ENCODE assay signal across 22 mouse cellular contexts in genomic region chr2:170845511-170845910, GRCm38 (mm10).
DNase-seq lines count a peak whose midpoint lies in the region; ATAC-seq lines count a peak whose summit lies in the region.
"Had no signal": no experiment of that assay in that cellular context is flagged by ENCODE, and none has a peak within 500 bp of the region (broad histone marks: within the 10 kb centered on the region; RNA-seq: fewer than 3 reads in every experiment).

No protein-coding gene starts in this region.

- H3K36me3 ChIP-seq in forebrain, embryonic 11.5 days (ENCODE audit: control insufficient read depth, insufficient read depth, low read length): no peaks in the 10 kb centered on the region
- no peaks in the 10 kb centered on the region for H3K36me3 ChIP-seq in forebrain, embryonic 12.5 days (replicated peaks)
- H3K36me3 ChIP-seq in forebrain, embryonic 14.5 days (ENCODE audit: control insufficient read depth, insufficient read depth, low read length): no peaks in the 10 kb centered on the region
- no peaks in the 10 kb centered on the region for H3K36me3 ChIP-seq in forebrain, embryonic 10.5 days (replicated peaks)
- no peaks in the 10 kb centered on the region for H3K36me3 ChIP-seq in forebrain, embryonic 15.5 days
- H3K36me3 ChIP-seq in heart, embryonic 11.5 days (ENCODE audit: control insufficient read depth, insufficient read depth, low read length): no peaks in the 10 kb centered on the region
- H3K36me3 ChIP-seq: embryonic facial prominence, embryonic 10.5 days; embryonic facial prominence, embryonic 12.5 days; G1E had no signal

- ATAC-seq in forebrain, embryonic 11.5 days (replicated peaks; ENCODE audit: low FRiP score): 0 out of 2 replicates have a peak, but pooled peaks have one; percentile 4
- no peak for ATAC-seq in forebrain, embryonic 12.5 days (ENCODE audit: low FRiP score)
- ATAC-seq in forebrain, embryonic 14.5 days: no peak
- ATAC-seq in forebrain, embryonic 15.5 days (replicated peaks): no peak
- ATAC-seq in heart, embryonic 11.5 days (replicated peaks; ENCODE audit: insufficient number of reproducible peaks, low FRiP score, low TSS enrichment): no peak
- ATAC-seq: CD4-positive, CD25-positive, alpha-beta regulatory T cell, adult 4 months had no signal

- H3K27me3 ChIP-seq in forebrain, embryonic 11.5 days (ENCODE audit: control insufficient read depth, insufficient read depth, low read length): no peaks in the 10 kb centered on the region
- H3K27me3 ChIP-seq in forebrain, embryonic 12.5 days: peaks cover 10% of the 10 kb centered on the region; the same call in 1 of the 2 replicates
- H3K27me3 ChIP-seq in forebrain, embryonic 14.5 days (replicated peaks; ENCODE audit: control insufficient read depth, insufficient read depth, low read length): no peaks in the 10 kb centered on the region
- peaks cover 15% of the 10 kb centered on the region for H3K27me3 ChIP-seq in forebrain, embryonic 10.5 days (ENCODE audit: poor library complexity, severe bottlenecking)
- H3K27me3 ChIP-seq in forebrain, embryonic 15.5 days: no peaks in the 10 kb centered on the region
- no peaks in the 10 kb centered on the region for H3K27me3 ChIP-seq in heart, embryonic 11.5 days (ENCODE audit: control insufficient read depth, insufficient read depth, low read length)
- H3K27me3 ChIP-seq: CH12.LX; embryonic facial prominence, embryonic 12.5 days had no signal

- no peak overlapping the region for H3K9ac ChIP-seq in forebrain, embryonic 11.5 days (ENCODE audit: low read length)
- no peak overlapping the region for H3K9ac ChIP-seq in forebrain, embryonic 12.5 days
- H3K9ac ChIP-seq in forebrain, embryonic 14.5 days (ENCODE audit: low read length): no peak overlapping the region
- H3K9ac ChIP-seq in forebrain, embryonic 15.5 days (replicated peaks): no peak overlapping the region
- no peak overlapping the region for H3K9ac ChIP-seq in heart, embryonic 11.5 days (ENCODE audit: low read depth, low read length)
- H3K9ac ChIP-seq: embryonic facial prominence, embryonic 12.5 days had no signal

- 0 out of 2 replicates have a peak, but pooled peaks cover 2% of the 10 kb centered on the region for H3K4me1 ChIP-seq in forebrain, embryonic 11.5 days (replicated peaks; ENCODE audit: control insufficient read depth, insufficient read depth, low read length)
- H3K4me1 ChIP-seq in forebrain, embryonic 12.5 days: 0 out of 2 replicates have a peak, but pooled peaks cover 8% of the 10 kb centered on the region
- peaks cover 9% of the 10 kb centered on the region for H3K4me1 ChIP-seq in forebrain, embryonic 14.5 days (ENCODE audit: control insufficient read depth, insufficient read depth, low read length)
- peaks cover 32% of the 10 kb centered on the region for H3K4me1 ChIP-seq in forebrain, embryonic 10.5 days
- H3K4me1 ChIP-seq in forebrain, embryonic 15.5 days: peaks cover 39% of the 10 kb centered on the region
- 0 out of 2 replicates have a peak, but pooled peaks cover 3% of the 10 kb centered on the region for H3K4me1 ChIP-seq in heart, embryonic 11.5 days (ENCODE audit: control insufficient read depth, insufficient read depth, low read length)
- H3K4me1 ChIP-seq: embryonic facial prominence, embryonic 12.5 days had no signal

- H3K9me3 ChIP-seq in forebrain, embryonic 11.5 days (ENCODE audit: control insufficient read depth, low read length): no peaks in the 10 kb centered on the region; the same call in 1 of the 2 replicates
- peaks cover 6% of the 10 kb centered on the region; the same call in 1 of the 2 replicates for H3K9me3 ChIP-seq in forebrain, embryonic 12.5 days
- H3K9me3 ChIP-seq in forebrain, embryonic 14.5 days (replicated peaks; ENCODE audit: control insufficient read depth, low read length): no peaks in the 10 kb centered on the region
- peaks cover 7% of the 10 kb centered on the region; the same call in 1 of the 2 replicates for H3K9me3 ChIP-seq in forebrain, embryonic 10.5 days
- no peaks in the 10 kb centered on the region for H3K9me3 ChIP-seq in forebrain, embryonic 15.5 days
- no peaks in the 10 kb centered on the region for H3K9me3 ChIP-seq in heart, embryonic 11.5 days (replicated peaks; ENCODE audit: control insufficient read depth, low read length)
- H3K9me3 ChIP-seq: embryonic facial prominence, embryonic 10.5 days; embryonic facial prominence, embryonic 12.5 days had no signal

- no peak overlapping the region for H3K27ac ChIP-seq in forebrain, embryonic 11.5 days (ENCODE audit: low read depth, low read length)
- H3K27ac ChIP-seq in forebrain, embryonic 12.5 days: no peak overlapping the region
- no peak overlapping the region for H3K27ac ChIP-seq in forebrain, embryonic 14.5 days (ENCODE audit: low read depth, low read length)
- H3K27ac ChIP-seq in forebrain, embryonic 10.5 days: no peak overlapping the region
- H3K27ac ChIP-seq in forebrain, embryonic 15.5 days (replicated peaks): peak overlapping the region; percentile 45; the same call in 1 of the 2 replicates
- H3K27ac ChIP-seq in heart, embryonic 11.5 days (ENCODE audit: low read depth, low read length): no peak overlapping the region
- H3K27ac ChIP-seq: embryonic facial prominence, embryonic 10.5 days; embryonic facial prominence, embryonic 12.5 days had no signal

- WGBS in forebrain, embryonic 11.5 days: 66% methylated on average over 10 of the region's 10 CpGs
- WGBS in forebrain, embryonic 12.5 days: 56% methylated on average over 10 of the region's 10 CpGs
- 26% methylated on average over 10 of the region's 10 CpGs for WGBS in forebrain, embryonic 14.5 days
- WGBS in forebrain, embryonic 10.5 days: 90% methylated on average over 10 of the region's 10 CpGs
- 37% methylated on average over 10 of the region's 10 CpGs for WGBS in forebrain, embryonic 15.5 days
- WGBS in heart, embryonic 11.5 days (ENCODE audit: insufficient replicate concordance): 87% methylated on average over 10 of the region's 10 CpGs

- peak; percentile 45 for DNase-seq in forebrain, embryonic 11.5 days (ENCODE audit: low spot score)
- peak; percentile 51 for DNase-seq in forebrain, embryonic 14.5 days (ENCODE audit: low spot score)
- no peak for DNase-seq in forebrain, embryonic 10.5 days (ENCODE audit: extremely low spot score, low spot score)
- DNase-seq in Muller cell, postnatal 12 days (ENCODE audit: inconsistent ontology term): peak; percentile 65
- DNase-seq in spleen, adult 18-20 months: no peak
- DNase-seq: adrenal gland, adult 2 months; adrenal gland, postnatal 10 days; adrenal gland, postnatal 25 days; B cell, adult 2 months; cerebellum, adult 11-12 months; cerebellum, adult 2 months; cerebellum, adult 9-10 months; cerebellum, postnatal 10 days; cerebellum, postnatal 25 days had no signal

- no peak overlapping the region for H3K4me2 ChIP-seq in forebrain, embryonic 11.5 days (ENCODE audit: low read depth, low read length, severe bottlenecking)
- no peak overlapping the region for H3K4me2 ChIP-seq in forebrain, embryonic 12.5 days
- no peak overlapping the region for H3K4me2 ChIP-seq in forebrain, embryonic 14.5 days (ENCODE audit: low read length)
- no peak overlapping the region for H3K4me2 ChIP-seq in forebrain, embryonic 15.5 days (replicated peaks)
- H3K4me2 ChIP-seq in heart, embryonic 11.5 days: no peak overlapping the region
- H3K4me2 ChIP-seq: embryonic facial prominence, embryonic 12.5 days had no signal

- H3K4me3 ChIP-seq in forebrain, embryonic 11.5 days (ENCODE audit: low read depth, low read length): no peak overlapping the region
- H3K4me3 ChIP-seq in forebrain, embryonic 12.5 days (replicated peaks): no peak overlapping the region
- H3K4me3 ChIP-seq in forebrain, embryonic 14.5 days (ENCODE audit: low read depth, low read length): no peak overlapping the region
- H3K4me3 ChIP-seq in forebrain, embryonic 10.5 days: no peak overlapping the region
- H3K4me3 ChIP-seq in forebrain, embryonic 15.5 days: no peak overlapping the region
- no peak overlapping the region for H3K4me3 ChIP-seq in heart, embryonic 11.5 days (ENCODE audit: low read depth, low read length)
- H3K4me3 ChIP-seq: embryonic facial prominence, embryonic 10.5 days; embryonic facial prominence, embryonic 12.5 days had no signal

Comparison
In these comparisons a context has a peak if more than half of its experiments do, and no peak if none do; other contexts are left out.
1. DNase-seq: peak in forebrain, embryonic 11.5 days (single experiment), forebrain, embryonic 14.5 days (single experiment) and Muller cell, postnatal 12 days (single experiment); none in forebrain, embryonic 10.5 days (single experiment) and spleen, adult 18-20 months (0 of 2).